Mouse (Mus musculus): Measurements from ENCODE around the gene Cfap77. TPM values are rescaled to one million over a fixed set of nuclear protein-coding genes. Genes with fewer than 3 reads are reported as not detected.

The Cfap77 gene
- polyA plus RNA-seq, 1 experiment from 2014 or later = 0.13 TPM

DNA sequence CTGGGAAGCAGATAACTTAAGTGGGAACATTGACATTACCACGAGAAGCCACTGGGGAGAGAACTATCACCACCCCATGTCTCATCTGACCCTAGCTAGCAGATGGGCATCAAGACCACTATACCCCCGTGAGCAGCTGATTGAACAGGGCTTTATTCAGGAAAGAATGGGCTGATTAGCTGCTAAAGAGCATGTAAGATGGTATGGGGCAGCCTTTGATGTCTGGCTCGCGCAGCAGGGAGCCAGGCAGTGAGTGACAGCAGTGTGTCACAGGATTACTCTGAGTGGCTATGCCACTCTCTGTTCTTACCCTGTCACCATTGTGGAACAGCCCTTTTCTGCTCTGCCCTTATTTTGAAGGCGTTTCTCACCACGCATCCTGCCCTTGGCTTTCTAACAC, 161.3 kb downstream of the Cfap77 start:
- H3K4me2 ChIP-seq = no peak overlapping the region
- DNase-seq = no peak
- no peak overlapping the region for H3K9ac ChIP-seq
- H3K4me1 ChIP-seq (replicated peaks) = peaks cover 8% of the 10 kb centered on the region; the same call in 1 of the 2 replicates
- H3K27me3 ChIP-seq = no peaks in the 10 kb centered on the region
- no peak for ATAC-seq (ENCODE audit: low read depth)
- no peaks in the 10 kb centered on the region for H3K9me3 ChIP-seq (replicated peaks)
- no peak overlapping the region for H3K27ac ChIP-seq
- WGBS (ENCODE audit: insufficient replicate concordance) = 75% methylated on average over 6 of the region's 6 CpGs
- no peak overlapping the region for H3K4me3 ChIP-seq (replicated peaks)
- peaks cover 78% of the 10 kb centered on the region for H3K36me3 ChIP-seq

DNA sequence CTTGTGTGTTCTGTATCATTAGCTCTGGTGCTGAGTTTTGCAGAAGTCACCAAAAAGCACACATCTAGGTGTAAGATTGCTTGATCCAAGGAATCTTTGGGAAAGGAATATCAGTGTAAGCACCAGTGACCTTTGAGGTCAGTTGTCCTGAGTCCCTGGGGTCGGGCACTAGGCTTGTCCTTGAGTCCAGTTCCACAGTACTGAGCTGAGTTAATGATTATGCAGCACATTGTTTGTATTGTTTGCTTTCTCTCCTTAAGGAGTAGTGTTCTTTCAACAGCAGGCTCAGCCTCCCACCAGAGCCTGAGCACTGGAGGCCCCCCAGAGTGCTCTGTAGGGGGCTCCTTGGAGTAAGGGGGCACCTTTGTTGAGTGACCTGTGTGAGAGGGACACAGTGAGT, 162.1 kb downstream of the Cfap77 start:
- no peak for DNase-seq
- WGBS (ENCODE audit: insufficient replicate concordance) = 47% methylated on average over 1 of the region's 1 CpGs
- Histone ChIP-seq H3K4me1 (replicated peaks) (peaks cover 8% of the 10 kb centered on the region; the same call in 1 of the 2 replicates), H3K36me3 (peaks cover 78% of the 10 kb centered on the region), H3K27me3 (no peaks in the 10 kb centered on the region), H3K9ac (no peak overlapping the region), H3K9me3 (replicated peaks) (no peaks in the 10 kb centered on the region), H3K4me3 (replicated peaks) (no peak overlapping the region), H3K4me2 (no peak overlapping the region), H3K27ac (no peak overlapping the region)
- no peak for ATAC-seq (ENCODE audit: low read depth)

DNA sequence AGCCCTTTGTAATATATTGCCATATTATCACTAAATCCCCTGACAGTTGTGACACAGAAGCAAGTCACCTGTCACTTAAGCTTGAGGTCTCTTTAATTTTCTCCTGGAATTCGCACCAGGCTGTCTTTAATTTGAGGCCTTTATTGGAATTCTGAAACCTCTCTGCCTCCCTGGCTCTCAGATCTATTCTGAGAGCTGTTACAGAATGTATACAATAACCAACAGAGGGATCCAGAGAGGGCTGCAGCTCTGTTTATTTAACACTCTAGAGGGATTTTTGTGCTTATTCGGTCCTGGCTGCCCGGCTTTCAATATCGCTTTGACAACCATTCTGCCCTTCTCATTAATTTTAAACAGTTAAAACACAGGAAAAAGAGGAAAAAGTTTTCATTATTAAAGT, 170.0 kb downstream of the Cfap77 start:
- Histone ChIP-seq H3K36me3 (peaks cover 69% of the 10 kb centered on the region), H3K27me3 (no peaks in the 10 kb centered on the region), H3K4me2 (no peak overlapping the region), H3K9me3 (replicated peaks) (no peaks in the 10 kb centered on the region), H3K4me1 (replicated peaks) (peaks cover 8% of the 10 kb centered on the region; the same call in 1 of the 2 replicates), H3K27ac (no peak overlapping the region), H3K9ac (no peak overlapping the region), H3K4me3 (replicated peaks) (no peak overlapping the region)
- ATAC-seq (ENCODE audit: low read depth) (no peak), DNase-seq (no peak)
- 79% methylated on average over 4 of the region's 4 CpGs for WGBS (ENCODE audit: insufficient replicate concordance)

- Histone ChIP-seq H3K36me3 (peaks cover 59% of the 10 kb centered on the region), H3K4me1 (replicated peaks) (peaks cover 8% of the 10 kb centered on the region; the same call in 1 of the 2 replicates), H3K4me3 (replicated peaks) (no peak overlapping the region), H3K9ac (no peak overlapping the region), H3K27me3 (no peaks in the 10 kb centered on the region), H3K9me3 (replicated peaks) (no peaks in the 10 kb centered on the region), H3K27ac (no peak overlapping the region), H3K4me2 (no peak overlapping the region)
- WGBS (ENCODE audit: insufficient replicate concordance) = 82% methylated on average over 6 of the region's 6 CpGs
- no peak for DNase-seq
- no peak for ATAC-seq (ENCODE audit: low read depth)
These were observed 171.9 kb downstream of the Cfap77 start for GRCm38 (mm10) chr2:28882826-28883485.

- H3K4me2 ChIP-seq = no peak overlapping the region
- H3K27me3 ChIP-seq = no peaks in the 10 kb centered on the region
- H3K4me1 ChIP-seq (replicated peaks) = peaks cover 8% of the 10 kb centered on the region; the same call in 1 of the 2 replicates
- 82% methylated on average over 3 of the region's 3 CpGs for WGBS (ENCODE audit: insufficient replicate concordance)
- ATAC-seq (ENCODE audit: low read depth) (no peak), DNase-seq (no peak)
- H3K9ac ChIP-seq = no peak overlapping the region
- H3K27ac ChIP-seq = no peak overlapping the region
- peaks cover 59% of the 10 kb centered on the region for H3K36me3 ChIP-seq
- no peaks in the 10 kb centered on the region for H3K9me3 ChIP-seq (replicated peaks)
- no peak overlapping the region for H3K4me3 ChIP-seq (replicated peaks)
These were observed 172.8 kb downstream of the Cfap77 start for GRCm38 (mm10) chr2:28882047-28882446.

DNA sequence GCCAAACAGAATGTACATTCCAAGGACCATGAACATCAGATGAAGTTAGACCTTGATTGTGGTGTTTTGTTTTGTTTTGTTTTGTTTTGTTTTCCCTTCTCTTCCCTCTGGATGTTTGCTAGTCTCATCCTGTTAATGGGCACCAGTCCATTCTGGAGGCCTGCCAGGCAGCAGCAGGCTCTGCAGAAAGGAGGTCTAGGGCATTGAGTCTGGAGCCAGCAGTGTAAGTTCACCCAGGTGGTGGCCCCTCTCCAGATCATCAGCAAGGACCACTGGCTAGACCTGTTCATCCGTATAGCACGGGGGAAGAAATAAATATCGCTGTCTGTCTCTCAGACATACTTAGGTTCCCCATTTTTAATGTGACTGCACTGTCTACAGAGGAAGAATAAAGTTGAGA, 173.6 kb downstream of the Cfap77 start:
- ATAC-seq (ENCODE audit: low read depth) = no peak
- H3K4me1 ChIP-seq (replicated peaks) = peaks cover 7% of the 10 kb centered on the region; the same call in 1 of the 2 replicates
- H3K9ac ChIP-seq = no peak overlapping the region
- peaks cover 64% of the 10 kb centered on the region for H3K36me3 ChIP-seq
- H3K9me3 ChIP-seq (replicated peaks) = no peaks in the 10 kb centered on the region
- H3K27me3 ChIP-seq = no peaks in the 10 kb centered on the region
- 83% methylated on average over 3 of the region's 3 CpGs for WGBS (ENCODE audit: insufficient replicate concordance)
- DNase-seq = no peak
- no peak overlapping the region for H3K27ac ChIP-seq
- H3K4me3 ChIP-seq (replicated peaks) = no peak overlapping the region
- no peak overlapping the region for H3K4me2 ChIP-seq

Other genes starting within 250 kb of the Cfap77 start
- 4.9 and 6.2 TPM in 2 replicates for gene Gtf3c4, start 214.7 kb downstream of the Cfap77 start, polyA plus RNA-seq (2015; fragmentation: Nextera tagmentation; extraction: Ambion mirVana)
- gene Ddx31, start 214.7 kb downstream of the Cfap77 start, polyA plus RNA-seq (2015; fragmentation: Nextera tagmentation; extraction: Ambion mirVana) = 7.5 and 7.7 TPM in 2 replicates
- gene Barhl1, start 138.4 kb downstream of the Cfap77 start, polyA plus RNA-seq (2015; fragmentation: Nextera tagmentation; extraction: Ambion mirVana) = not detected in 2 replicates
- 4.6 and 5.2 TPM in 2 replicates for gene Ttf1, start 5.2 kb upstream of the Cfap77 start, polyA plus RNA-seq (2015; fragmentation: Nextera tagmentation; extraction: Ambion mirVana)
- 3.3 and 3.5 TPM in 2 replicates for gene Setx, start 69.1 kb upstream of the Cfap77 start, polyA plus RNA-seq (2015; fragmentation: Nextera tagmentation; extraction: Ambion mirVana)
- gene Ntng2, start 197.9 kb upstream of the Cfap77 start, polyA plus RNA-seq (2015; fragmentation: Nextera tagmentation; extraction: Ambion mirVana) = 0.14 TPM in 1 of 2 replicates, not detected in the other

All from liver, embryonic 13.5 days (tissue).